Mouse (Mus musculus) cerebellum, adult 9-10 months (tissue): ENCODE results near the gene Podxl2.

Source experiments
- DNase-seq: peaks from one replicate; pipeline ENCODE4 v3.0.0; 2022

Gene Podxl2

GRCm38 (mm10) chr6:88843781-88844725 lies 30.8 kb downstream of the Podxl2 start:
- peak; percentile 70 for DNase-seq

- no peak for DNase-seq
Observed at GRCm38 (mm10) chr6:88843241-88843640, 31.6 kb downstream of the Podxl2 start.

GRCm38 (mm10) chr6:88842731-88843151 lies 32.1 kb downstream of the Podxl2 start:
- peak; percentile 76 for DNase-seq

- peak; percentile 99 for DNase-seq
Observed at GRCm38 (mm10) chr6:88841781-88842689, 32.8 kb downstream of the Podxl2 start, which contains the start of gene Abtb1. TSS of gene Abtb1 (minus strand) at chr6:88841984.

GRCm38 (mm10) chr6:88841514-88841780 lies 33.4 kb downstream of the Podxl2 start:
- peak; percentile 70 for DNase-seq

GRCm38 (mm10) chr6:88840791-88841513 lies 33.9 kb downstream of the Podxl2 start:
- DNase-seq, result no peak

- no peak for DNase-seq
Observed at GRCm38 (mm10) chr6:88840211-88840610, 34.6 kb downstream of the Podxl2 start.

- DNase-seq, result peak; percentile 75
Observed at GRCm38 (mm10) chr6:88839135-88839970, 35.5 kb downstream of the Podxl2 start.

GRCm38 (mm10) chr6:88838613-88839012 lies 36.2 kb downstream of the Podxl2 start:
- DNase-seq, result no peak

- DNase-seq, result no peak
Observed at GRCm38 (mm10) chr6:88837999-88838398, 36.8 kb downstream of the Podxl2 start.

- no peak for DNase-seq
Observed at GRCm38 (mm10) chr6:88836178-88836819, 38.5 kb downstream of the Podxl2 start.

- DNase-seq, result no peak
Observed at GRCm38 (mm10) chr6:88835047-88835446, 39.8 kb downstream of the Podxl2 start.

- no peak for DNase-seq
Observed at GRCm38 (mm10) chr6:88833340-88834140, 41.3 kb downstream of the Podxl2 start.

GRCm38 (mm10) chr6:88832663-88833062 lies 42.2 kb downstream of the Podxl2 start:
- no peak for DNase-seq

GRCm38 (mm10) chr6:88831456-88831855 lies 43.4 kb downstream of the Podxl2 start:
- peak; percentile 83 for DNase-seq

- DNase-seq, result no peak
Observed at GRCm38 (mm10) chr6:88830112-88830702, 44.6 kb downstream of the Podxl2 start.

- DNase-seq, result no peak
Observed at GRCm38 (mm10) chr6:88829579-88829978, 45.3 kb downstream of the Podxl2 start.

GRCm38 (mm10) chr6:88828206-88829009 lies 46.4 kb downstream of the Podxl2 start:
- no peak for DNase-seq
